Mouse (Mus musculus) layer of hippocampus, adult 11-12 months (tissue): ENCODE measurements around the gene Znhit6.

ENCODE experiments used
- DNase-seq: peaks from one replicate; pipeline ENCODE4 v3.0.0; 2022; ENCODE audit warnings: low spot score

The Znhit6 gene

DNA sequence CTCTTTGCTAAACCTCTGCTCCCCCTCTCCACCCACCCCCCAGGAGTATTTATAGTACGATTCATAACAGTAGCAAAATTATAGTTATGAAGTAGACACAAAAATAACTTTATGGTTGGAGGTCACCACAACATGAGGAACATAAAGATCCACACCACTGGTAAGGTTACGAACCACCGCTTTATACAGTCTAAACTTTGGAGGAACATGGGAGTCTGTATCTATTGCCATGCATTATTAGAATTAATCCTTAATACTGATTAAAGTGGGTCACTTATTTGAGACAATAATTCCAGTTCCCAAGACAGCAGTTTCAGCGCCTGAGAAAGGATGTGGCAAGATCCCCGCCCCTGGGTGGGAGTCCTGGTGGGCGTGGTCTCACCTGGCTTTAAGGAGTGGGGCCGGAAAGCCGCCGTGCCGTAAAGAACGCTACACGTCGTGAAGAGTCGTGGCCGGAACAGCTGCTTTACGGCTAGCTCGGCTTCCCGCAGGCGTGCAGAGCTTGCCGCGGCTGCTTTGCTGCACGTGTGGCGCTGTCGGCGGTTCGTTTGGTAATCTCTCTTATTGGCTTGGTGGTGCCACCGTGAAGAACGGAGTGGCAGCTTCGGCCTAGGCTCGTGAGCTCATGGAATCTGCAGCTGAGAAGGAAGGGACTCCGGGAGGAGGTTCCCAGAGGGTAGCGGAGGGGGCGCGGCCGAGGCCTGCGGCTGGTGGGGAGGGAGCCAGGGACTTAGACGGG lies at the start of gene Znhit6:
Gene Znhit6 (plus strand): TSS at position 463 of the 739 bp plus-strand sequence.
- DNase-seq: peak; percentile 95

DNA sequence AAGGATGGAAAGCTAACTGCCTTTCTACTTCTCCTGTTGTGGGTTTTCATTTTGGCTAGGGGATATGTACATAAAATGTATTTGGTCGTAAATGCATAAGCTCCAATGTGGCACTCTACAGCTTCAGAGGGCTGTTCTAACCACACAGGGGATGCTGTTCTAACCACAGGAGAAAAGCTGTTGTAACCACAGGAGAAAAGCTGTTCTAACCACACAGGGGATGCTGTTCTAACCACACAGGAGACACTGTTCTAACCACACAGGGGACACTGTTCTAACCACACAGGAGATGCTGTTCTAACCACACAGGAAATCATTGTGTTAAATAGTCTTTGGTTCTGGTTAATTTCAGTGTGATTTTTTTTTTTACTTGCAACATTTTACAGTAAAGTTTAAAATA lies 38.1 kb upstream of the Znhit6 start:
- DNase-seq: no peak

DNA sequence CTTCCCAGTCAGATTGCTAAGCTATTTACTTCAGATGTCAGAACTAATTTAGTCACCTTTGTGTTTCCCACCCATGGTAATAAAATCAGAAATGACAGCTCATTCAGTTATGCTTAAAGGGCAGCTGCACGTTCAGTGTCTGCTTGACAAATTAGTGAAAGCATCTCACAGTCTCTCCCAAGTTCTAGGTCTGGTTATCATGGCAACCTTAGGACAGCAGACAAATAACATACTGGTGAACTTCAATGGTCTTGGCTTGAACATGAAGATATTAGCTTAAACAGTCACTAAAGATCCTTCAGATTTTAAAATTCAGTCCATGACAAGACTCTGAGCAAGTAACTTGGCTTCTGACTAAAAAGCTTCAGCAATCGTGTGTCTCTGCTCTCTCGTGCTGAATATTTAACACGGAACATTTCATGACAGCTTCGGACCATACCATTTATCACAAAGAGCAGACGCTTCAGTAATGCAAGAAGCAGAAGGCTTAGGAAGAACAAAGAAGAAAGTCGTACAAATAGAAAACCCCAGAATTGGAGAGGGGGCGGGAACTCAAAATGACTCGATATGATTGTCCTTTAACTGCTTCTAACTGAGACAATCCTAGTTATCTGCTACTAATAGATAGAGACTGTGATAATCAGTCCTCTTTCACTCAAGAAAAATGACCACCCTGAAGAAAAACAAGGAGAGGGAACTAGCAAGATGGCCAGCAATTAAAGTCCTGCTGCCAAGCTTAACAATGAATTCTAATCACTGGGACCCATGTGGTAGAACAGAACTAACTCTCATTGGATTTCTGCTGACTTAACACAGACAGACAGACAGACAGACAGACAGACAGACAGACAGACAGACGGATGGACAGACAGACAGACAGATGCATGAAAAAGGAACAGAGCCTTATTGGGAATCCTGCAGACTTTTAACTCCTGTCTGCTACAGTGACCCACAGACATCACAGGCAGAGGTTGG lies 27.3 kb upstream of the Znhit6 start:
- DNase-seq: no peak

DNA sequence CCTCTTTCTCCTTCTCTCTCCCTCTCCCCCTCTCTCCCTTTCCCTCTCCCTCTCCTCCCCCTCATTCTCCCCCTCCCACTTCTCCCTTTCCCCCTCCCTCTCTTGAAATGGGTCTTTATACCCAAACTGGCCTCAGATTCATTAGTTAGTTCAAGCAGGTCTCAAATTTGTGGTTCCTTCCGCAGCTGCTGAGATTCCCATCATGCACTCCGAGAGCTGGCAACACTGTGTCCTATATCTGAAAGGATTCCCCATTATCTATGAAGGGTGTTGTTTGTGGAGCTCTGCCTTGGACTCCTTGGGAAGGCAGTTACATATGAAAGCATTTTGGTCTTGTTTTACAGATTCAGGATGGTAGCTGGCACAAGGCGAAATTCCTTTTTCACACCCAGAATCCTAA lies 25.8 kb upstream of the Znhit6 start:
- no peak for DNase-seq

DNA sequence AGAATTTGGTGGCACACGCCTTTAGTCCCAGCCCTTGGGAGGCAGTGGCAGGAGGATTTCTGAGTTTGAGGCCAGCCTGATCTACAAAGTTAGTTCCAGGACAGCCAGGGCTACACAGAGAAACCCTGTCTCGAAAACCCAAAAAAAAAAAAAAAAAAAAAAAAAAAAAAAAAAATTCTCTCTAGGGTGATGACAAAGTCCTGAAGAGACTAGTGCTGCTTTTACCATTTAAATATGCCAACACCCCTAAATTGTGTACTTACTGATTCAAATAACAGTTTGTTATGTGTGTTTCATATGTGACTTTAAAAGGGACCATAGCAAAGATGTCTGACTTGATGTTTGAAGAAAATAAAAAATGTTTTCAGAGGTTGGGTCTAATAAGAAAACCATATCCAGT lies 21.6 kb upstream of the Znhit6 start:
- DNase-seq: no peak

DNA sequence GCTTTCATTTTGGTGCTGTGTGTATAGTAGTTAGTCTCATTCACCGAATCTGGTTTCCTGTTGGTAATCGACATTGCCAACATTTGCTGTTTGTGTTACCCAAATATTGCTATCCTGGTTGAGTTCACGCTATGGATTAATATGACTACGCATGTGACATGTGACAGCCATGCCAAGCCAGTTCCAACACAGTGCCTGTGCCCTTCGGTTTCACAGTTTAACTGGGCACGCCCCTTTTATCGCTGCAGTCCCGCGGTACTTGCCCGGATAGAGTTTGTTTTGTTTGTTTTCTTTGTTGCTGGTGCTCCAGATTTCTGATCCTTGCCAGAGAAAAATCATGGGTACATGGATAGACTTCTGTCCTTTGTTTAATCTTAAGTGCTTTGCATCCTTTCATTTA lies 19.8 kb upstream of the Znhit6 start:
- DNase-seq: no peak

DNA sequence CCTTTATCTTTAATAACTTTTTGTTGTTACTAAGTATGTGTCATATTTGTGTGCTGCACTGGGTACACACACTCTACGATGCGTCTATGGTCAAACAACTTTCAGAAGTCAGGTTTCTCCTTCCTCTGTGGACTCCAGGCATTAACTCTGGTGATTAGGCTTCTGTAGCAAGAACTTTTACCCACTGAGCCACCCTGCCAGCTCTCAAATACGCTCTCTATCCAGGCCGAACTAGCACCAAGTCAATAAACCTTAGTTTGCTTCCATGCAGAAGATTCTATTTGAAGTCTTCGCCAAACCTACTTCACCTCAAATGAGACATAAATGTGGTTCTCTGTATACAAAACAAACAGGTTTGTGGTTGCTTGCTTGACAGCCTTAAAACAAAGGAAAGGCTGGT lies 16.3 kb upstream of the Znhit6 start:
- no peak for DNase-seq

DNA sequence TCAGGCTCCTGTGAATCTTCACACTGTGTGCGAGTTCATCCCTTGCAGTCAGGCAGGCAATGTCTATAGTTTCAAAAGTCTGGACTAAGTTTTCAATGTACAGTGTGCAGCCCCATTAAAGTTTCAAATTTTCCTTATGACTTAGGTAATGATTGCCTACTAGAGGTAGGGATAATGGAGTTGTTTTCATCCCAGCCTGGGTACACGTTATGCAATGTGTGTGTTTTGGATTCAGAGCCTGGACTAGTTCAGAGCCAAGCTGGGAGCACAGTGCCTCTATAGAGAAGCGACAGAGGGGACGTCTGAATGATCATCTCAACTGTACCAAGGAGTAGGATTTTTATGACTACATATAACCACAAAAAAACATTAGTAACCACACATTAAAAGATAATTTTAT lies 15.9 kb upstream of the Znhit6 start:
- DNase-seq: no peak

DNA sequence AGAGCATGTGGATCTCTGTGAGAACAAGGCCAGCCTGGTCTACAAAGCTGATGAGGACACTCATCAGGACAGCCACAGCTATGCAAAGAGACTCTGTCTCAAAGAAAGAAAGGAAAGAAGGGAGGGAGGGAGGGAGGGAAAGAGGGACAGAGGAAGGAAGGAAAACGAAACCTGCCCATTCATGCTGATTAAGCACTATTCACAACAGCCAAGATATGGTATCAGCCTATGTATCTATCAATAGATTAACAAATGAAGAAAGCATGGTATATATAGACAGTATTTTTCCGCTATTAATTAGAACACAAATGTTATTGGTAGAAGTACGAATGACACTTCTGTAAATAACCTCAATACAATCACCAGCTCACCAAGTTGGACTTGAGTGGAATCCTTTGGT lies 1.5 kb upstream of the Znhit6 start:
- DNase-seq: no peak

DNA sequence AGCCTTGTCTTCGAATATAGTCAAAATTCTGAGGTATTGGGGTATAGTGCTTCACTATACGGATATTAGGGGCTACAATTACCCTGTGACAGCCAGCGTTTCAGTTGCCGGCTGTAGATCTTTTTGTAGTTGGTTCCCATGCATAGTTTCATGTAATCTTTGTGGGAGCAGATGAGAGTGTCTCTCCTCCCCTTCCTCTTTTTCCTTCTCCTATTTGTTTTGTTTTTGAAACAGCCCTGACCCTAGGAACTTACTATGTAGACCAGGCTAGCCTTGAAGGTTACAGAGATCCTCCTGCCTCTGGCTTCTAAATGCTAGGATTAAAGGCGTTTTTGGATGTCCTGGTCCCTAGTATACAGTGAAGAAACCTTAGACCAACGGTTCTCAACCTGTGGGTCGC lies 665 bp upstream of the Znhit6 start:
- no peak for DNase-seq

DNA sequence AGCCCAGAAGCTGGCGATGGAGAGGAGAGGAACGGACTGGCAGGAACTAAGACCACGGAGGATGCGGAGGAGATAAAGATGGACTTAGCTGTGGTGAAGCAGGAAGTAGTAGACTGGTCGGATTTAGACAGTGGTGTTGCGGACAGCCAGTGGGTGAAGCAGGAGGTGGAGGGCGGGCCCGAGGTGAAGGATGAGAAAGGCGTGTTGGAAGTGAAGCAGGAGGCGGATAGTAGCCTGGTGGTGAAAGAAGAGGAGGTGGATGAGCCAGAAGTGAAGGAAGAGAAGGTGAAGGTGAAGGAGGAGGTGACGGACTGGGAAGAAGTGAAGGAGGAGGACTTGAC lies 447 bp downstream of the Znhit6 start:
- no peak for DNase-seq

DNA sequence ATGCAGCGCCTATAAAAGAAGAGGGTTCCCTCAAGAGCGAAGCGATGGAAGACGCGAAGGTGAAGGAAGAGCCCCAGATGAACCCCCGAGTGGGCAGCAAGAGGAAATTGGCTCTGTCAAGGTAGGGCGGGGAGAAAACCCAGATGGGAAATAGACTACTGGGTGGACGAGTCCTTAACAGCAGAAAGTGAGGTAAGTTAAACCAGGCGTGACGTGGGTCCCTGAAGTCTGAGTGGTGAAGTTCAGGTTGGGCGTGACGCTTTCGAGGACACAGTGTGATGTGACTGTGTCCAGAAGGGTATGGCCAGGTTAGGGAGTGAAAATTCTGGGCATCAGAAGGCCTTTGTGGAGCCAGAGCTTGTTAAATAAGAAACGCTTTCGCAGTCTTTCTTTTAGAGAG lies 871 bp downstream of the Znhit6 start:
- DNase-seq: no peak

DNA sequence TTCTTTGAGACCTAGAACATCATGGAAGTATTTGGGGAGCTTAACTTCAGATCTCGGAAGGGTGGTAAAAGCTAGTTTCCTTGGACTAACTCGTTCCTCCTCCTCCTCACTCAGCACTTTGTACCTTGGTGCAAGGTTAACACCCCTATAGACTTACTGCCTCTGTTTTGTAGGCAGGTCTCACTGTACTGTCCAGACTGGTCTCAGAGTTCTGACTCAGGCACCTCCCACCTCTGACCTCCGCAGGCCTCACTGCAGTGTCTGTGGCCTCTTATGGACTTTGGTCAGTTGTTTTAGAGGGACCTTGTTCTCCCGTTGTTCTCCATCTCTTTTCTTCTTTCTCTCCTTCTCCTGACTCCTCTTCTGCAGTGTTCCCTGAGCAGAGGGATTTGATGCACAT lies 7.0 kb downstream of the Znhit6 start:
- no peak for DNase-seq

DNA sequence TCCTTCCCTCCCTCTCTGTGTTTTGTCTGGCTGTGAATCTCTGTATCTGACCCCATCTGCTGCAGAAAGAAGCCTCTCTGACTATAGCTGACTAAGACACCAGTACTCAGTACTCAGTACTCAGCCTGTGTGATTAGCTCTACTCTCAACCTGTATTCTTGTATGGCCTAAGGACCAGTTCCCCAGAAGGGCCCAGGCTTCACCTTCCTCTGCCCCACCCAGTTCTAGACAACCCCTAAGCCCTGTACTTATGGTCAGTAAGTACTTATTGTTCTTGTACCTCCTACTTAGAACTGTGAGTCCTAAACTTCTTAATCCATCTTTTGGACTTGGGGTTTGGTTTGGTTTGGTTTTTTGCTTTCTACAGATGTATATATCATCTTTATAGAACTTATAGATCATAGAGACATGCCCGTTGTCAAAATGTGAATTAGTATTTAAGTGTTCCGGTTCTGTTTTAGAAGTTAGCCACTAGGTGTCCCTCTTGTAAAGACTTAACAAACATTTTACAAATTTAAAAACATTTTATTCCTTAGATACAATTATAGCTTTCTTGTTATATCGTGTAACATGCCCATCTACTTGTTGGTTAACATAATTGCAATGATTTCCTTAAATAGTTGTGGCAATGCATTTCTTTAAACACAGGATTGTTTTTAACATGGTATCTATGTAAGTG lies 7.7 kb downstream of the Znhit6 start:
- DNase-seq: no peak

DNA sequence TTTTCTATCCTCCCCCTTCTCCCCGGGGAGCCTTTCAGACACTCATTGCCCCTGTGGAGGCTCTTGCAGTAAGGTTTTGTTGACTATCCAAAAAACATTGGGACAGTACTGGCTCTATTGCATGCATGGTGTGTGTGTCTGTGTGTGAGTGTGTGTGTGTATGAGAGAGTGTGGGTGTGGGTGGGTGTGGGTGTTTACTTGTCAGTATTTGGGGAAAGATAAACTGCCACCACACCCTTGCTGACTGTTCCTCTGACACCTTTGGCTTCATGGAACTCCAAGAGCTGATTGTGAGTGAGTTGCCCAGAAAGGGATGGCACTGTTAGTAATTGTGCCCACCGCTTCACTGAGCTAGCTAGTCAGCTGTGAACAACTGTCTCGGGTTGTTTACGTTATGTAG lies 14.6 kb downstream of the Znhit6 start:
- DNase-seq: no peak

DNA sequence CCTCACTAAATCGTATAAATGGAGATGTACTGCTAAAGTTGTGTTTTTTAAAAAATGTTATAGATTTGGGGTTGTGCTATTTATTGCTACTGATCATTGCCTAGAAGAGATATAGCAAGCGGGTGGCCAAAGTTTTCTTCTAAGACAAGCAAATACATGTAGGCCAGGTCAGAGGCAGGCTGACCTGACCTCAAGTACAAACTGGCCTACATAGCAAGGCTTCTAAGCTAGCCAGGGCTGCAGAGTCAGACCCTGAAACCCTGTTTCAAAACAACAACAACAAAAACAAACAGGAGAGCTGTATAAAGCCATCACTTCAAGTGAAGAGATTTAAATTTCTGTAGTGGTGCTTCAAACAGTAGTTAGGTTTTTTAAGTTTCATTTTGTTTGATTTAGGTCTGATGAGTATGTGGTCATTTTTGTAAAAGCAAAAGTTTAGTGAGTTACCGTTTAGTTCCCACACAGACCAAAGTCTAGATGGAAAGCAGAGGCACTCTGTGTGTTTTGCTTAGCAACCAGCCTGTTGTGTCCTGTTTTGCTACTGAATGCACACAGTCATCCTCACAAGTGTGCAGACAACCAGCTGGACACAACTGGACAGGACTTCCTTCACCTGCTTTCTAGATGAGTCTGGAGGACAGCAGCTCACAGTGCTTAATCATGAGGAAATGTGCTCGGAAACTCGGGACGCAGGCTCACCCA lies 16.0 kb downstream of the Znhit6 start:
- no peak for DNase-seq

DNA sequence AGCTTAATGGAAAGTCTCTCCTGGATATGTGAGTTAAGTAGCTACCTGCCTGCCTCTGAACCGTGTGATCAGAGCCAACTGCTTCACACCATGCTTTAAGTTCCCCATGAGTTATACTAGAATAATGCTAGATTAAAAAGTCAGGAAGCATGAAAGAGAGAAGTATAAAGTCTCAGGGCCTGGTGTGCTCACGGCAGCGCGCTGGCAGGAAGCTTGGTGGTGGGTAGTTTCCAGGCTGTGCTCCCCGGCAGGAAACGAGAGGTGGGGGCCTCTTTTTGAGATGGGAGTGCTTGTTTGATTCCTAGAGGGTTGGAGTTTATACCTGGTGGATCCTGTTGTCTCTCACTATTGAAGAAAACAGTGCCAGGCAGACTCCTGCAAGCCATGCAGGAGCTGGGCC lies 19.3 kb downstream of the Znhit6 start:
- no peak for DNase-seq

DNA sequence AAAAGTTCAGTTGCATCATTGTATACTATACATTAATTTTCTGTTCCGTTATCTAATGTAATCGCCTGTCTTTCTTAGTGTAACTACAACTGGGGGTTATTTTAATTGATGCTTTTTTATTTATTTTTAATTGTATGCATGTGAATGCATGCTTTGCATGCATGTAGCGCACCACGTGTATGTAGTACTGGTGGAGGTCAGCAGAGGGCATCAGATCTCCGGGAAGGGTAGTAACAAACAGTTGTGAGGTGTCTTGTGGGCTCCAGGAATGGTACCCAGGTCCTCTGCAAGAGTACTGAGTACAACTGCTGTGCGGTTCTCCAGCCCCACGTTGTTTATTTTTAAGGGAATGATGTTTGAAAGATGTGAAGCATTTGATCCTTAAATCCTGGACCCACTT lies 23.1 kb downstream of the Znhit6 start:
- DNase-seq: no peak

DNA sequence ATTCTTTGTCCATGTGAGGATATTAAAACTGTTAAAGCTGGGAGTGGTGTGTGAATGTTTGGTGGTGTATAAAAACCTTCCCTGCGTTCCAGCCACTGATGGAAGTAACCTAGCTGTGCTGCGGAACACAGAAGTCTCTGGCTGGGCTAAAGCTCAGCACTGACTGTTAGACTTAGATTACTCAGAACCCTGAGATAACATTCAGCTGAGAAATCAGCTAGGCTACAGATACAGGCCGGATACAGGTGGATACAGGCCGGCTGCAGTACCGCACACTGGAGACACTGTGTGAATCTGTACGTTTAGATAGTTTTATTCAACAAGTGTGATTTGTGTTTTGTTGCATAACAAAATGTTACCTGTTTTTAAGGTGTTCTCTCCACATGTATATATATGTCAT lies 24.8 kb downstream of the Znhit6 start:
- DNase-seq: no peak

DNA sequence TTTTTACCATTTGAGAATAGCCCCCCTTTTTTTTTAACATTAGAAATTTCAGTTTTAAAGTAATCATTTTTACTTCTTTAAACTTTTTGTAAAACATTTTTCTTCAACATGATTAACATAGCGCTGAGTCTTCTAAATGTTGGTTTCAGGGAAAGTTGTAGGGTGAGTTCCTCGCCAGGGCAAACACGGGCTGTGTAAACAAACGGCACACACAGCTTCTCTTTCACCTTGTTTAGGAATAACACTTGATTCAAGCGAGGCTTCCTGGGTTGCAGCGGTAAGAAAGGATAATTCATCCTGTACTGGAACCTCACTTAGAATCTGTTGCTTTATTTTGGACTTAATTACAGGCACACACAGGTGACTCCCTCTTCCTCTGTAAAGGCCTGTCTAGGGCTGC lies 25.3 kb downstream of the Znhit6 start:
- DNase-seq: no peak

DNA sequence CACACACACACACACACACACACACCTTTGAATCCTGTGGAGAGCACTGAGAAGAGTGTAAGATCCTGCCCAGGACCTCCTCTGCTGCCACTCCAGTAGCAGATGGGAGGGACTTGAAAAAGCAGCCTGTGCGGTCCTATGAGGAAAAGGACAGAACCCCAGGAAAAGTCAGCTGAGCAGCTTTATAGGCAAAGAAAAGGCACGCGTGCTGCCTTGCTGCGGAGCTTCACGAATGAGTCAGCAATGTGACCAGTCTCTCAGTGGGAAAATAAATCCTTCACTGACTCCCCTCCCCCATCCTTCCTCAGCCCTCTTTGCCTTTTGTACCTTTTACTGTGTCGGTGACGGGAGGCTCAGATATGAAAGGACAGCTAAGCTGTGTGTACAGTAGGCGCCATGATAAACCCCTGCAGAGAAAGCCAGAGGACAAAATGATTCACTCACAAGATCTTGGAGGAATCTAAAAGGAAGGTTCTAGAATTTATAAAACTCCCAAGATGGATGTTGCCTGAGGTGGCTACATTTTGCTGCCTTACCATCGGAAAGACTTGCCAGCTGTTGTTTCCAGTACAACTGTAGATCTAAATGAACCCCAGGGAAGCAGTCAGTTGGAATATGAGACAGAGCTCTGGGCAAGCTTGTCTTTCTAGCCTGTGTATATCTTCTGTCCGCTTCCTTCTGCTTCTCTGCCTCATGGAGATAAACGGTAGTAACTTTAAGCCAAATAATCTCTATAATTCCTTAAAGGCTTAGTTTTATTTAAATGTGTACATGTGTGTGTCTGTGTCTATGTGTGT lies 26.6 kb downstream of the Znhit6 start:
- no peak for DNase-seq
